Mouse (Mus musculus): ENCODE data around the gene Tmem53.
"Not testable (repeated sequence)": the region's sequence is repeated elsewhere in the genome, so short reads cannot be mapped to it uniquely, and the experiment has no call there.

Tmem53 gene

GRCm38 (mm10) chr4:117252755-117253154 is 1.0 kb downstream of the Tmem53 start:
- DNase-seq = peak; percentile 67

GRCm38 (mm10) chr4:117253218-117254016 is 1.7 kb downstream of the Tmem53 start:
- DNase-seq = no peak

- DNase-seq = no peak
Observed at GRCm38 (mm10) chr4:117254017-117254627, 2.4 kb downstream of the Tmem53 start.

GRCm38 (mm10) chr4:117254672-117255071 is 2.9 kb downstream of the Tmem53 start:
- peak; percentile 49 for DNase-seq

GRCm38 (mm10) chr4:117259909-117260308 is 8.2 kb downstream of the Tmem53 start:
- not testable (repeated sequence) for DNase-seq

- DNase-seq = no peak
Observed at GRCm38 (mm10) chr4:117261222-117261621, 9.5 kb downstream of the Tmem53 start.

- no peak for DNase-seq
Observed at GRCm38 (mm10) chr4:117262101-117262913, 10.6 kb downstream of the Tmem53 start.

- DNase-seq = no peak
Observed at GRCm38 (mm10) chr4:117262987-117263386, 11.2 kb downstream of the Tmem53 start.

- DNase-seq = peak; percentile 84
Observed at GRCm38 (mm10) chr4:117267284-117267683, 15.5 kb downstream of the Tmem53 start.

- DNase-seq = no peak
Observed at GRCm38 (mm10) chr4:117267831-117268437, 16.2 kb downstream of the Tmem53 start.

GRCm38 (mm10) chr4:117270278-117270677 is 18.5 kb downstream of the Tmem53 start:
- DNase-seq = peak; percentile 79

GRCm38 (mm10) chr4:117272459-117272858 is 20.7 kb downstream of the Tmem53 start:
- DNase-seq = no peak

- no peak for DNase-seq
Observed at GRCm38 (mm10) chr4:117274720-117275119, 23.0 kb downstream of the Tmem53 start.

- no peak for DNase-seq
Observed at GRCm38 (mm10) chr4:117276281-117276711, 24.5 kb downstream of the Tmem53 start.

GRCm38 (mm10) chr4:117277021-117277420 is 25.3 kb downstream of the Tmem53 start:
- no peak for DNase-seq

- no peak for DNase-seq
Observed at GRCm38 (mm10) chr4:117277687-117278086, 25.9 kb downstream of the Tmem53 start.

- no peak for DNase-seq
Observed at GRCm38 (mm10) chr4:117278381-117279252, 26.9 kb downstream of the Tmem53 start.

- DNase-seq = no peak
Observed at GRCm38 (mm10) chr4:117279253-117279642, 27.5 kb downstream of the Tmem53 start.

- no peak for DNase-seq
Observed at GRCm38 (mm10) chr4:117280397-117280930, 28.7 kb downstream of the Tmem53 start.

GRCm38 (mm10) chr4:117281090-117281845 is 29.5 kb downstream of the Tmem53 start:
- DNase-seq = no peak

Data from kidney, adult 9 months (tissue).